Mouse (Mus musculus) limb, embryonic 11.5 days (tissue): ENCODE measurements around the gene Khk. TPM values are rescaled to one million over a fixed set of nuclear protein-coding genes. Genes with fewer than 3 reads are reported as not detected.

Experiments used
- ATAC-seq: fragments of 200-750 bp; cut with Nextera tagmentation; 2 replicates; pipeline ENCODE4 v1.8.0; 2017; ENCODE audit warnings: low read depth; ENCODE audit not compliant: insufficient number of reproducible peaks, low FRiP score, low TSS enrichment
- DNase-seq: peaks from one replicate; pipeline ENCODE4 v3.0.0-alpha.2; 2015; ENCODE audit warnings: low spot score
- H3K27ac ChIP-seq: fragments of 300-500 bp; sonication (generic); replicated peaks from 2 replicates; pipeline ENCODE4 v1.5.1; 2014; ENCODE audit warnings: low read depth, mild to moderate bottlenecking, low read length
- H3K27me3 ChIP-seq: fragments of 300-500 bp; sonication (generic); 2 replicates; pipeline ENCODE4 v1.6.1; 2014; ENCODE audit warnings: mild to moderate bottlenecking, low read length, mixed read lengths; ENCODE audit not compliant: control insufficient read depth, insufficient read depth
- H3K36me3 ChIP-seq: fragments of 300-500 bp; sonication (generic); 2 replicates; pipeline ENCODE4 v1.6.1; 2014; ENCODE audit warnings: mild to moderate bottlenecking, low read length, moderate library complexity, mixed read lengths; ENCODE audit not compliant: control insufficient read depth, insufficient read depth
- H3K4me1 ChIP-seq: fragments of 300-500 bp; sonication (generic); 2 replicates; pipeline ENCODE4 v1.6.1; 2014; ENCODE audit warnings: low read length, mixed read lengths; ENCODE audit not compliant: control insufficient read depth, insufficient read depth
- H3K4me2 ChIP-seq: fragments of 300-500 bp; sonication (generic); 2 replicates; pipeline ENCODE4 v1.6.1; 2014; ENCODE audit warnings: low read depth, mild to moderate bottlenecking, moderate library complexity; ENCODE audit not compliant: severe bottlenecking
- H3K4me3 ChIP-seq: fragments of 300-500 bp; sonication (generic); 2 replicates; pipeline ENCODE4 v1.5.1; 2014; ENCODE audit warnings: low read depth, low read length
- H3K9ac ChIP-seq: fragments of 300-500 bp; sonication (generic); 2 replicates; pipeline ENCODE4 v1.6.1; 2014; ENCODE audit warnings: mild to moderate bottlenecking, low read length
- H3K9me3 ChIP-seq: fragments of 300-500 bp; sonication (generic); 2 replicates; pipeline ENCODE4 v1.6.1; 2016; ENCODE audit warnings: low read length; ENCODE audit not compliant: control insufficient read depth
- WGBS: fragments of 180-500 bp; shearing (Covaris S2); extraction: QIAGEN DNeasy Blood & Tissue Kit; methylation state at CpG from one replicate; pipeline ENCODE4 v1.1.7; 2014; 5-methylcytosine and 5-hydroxymethylcytosine counted together
- polyA plus RNA-seq: library from polyadenylated mRNA; unstranded; fragments of >200 nt; fragmentation: Nextera tagmentation; extraction: Ambion mirVana; gene quantifications from 2 replicates; pipeline ENCODE4 v1.2.1, GENCODE M21; 2014

Khk gene
- polyA plus RNA-seq, 1 experiment from 2014 or later = 7.9 TPM

DNA sequence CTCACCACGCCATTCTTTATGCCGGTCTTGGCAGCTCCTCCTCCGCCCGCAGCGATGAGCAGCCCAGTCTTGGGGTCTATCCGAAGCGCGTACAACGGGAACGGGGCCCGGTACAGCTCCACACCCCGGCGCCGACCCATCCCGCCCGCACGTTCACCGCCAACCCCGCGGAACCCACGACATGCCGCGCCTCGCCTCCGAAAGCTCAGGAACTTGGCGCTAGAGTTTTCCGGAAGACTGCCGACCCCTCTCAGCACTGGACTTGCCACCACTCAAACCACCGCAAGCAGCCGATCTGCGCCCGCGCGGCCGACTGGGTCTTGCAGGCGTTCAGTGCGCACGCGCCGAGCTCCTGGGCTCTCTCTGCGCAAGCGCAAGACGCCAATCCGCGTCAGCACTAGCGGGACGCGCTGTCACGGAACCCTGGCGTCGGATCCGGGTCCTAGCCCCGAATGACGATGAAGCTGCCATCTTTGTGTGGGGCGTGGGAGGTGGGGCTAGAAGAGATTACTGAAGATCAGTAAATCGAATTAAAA lies 38.8 kb downstream of the Khk start, which contains the start of gene Preb:
TSS of gene Preb (minus strand) at position 396 of the 536 bp plus-strand sequence.
- H3K36me3 ChIP-seq = peaks cover 16% of the 10 kb centered on the region
- peaks cover 13% of the 10 kb centered on the region for H3K4me1 ChIP-seq
- ATAC-seq (peak; percentile 93), DNase-seq (peak; percentile 99)
- H3K27me3 ChIP-seq = no peaks in the 10 kb centered on the region
- H3K9me3 ChIP-seq = no peaks in the 10 kb centered on the region
- peak within 1 kb of the TSS; percentile 88 for H3K4me3 ChIP-seq
- WGBS = under 1% methylated on average over 56 of the region's 56 CpGs
- peak within 1 kb of the TSS; percentile 86 for H3K9ac ChIP-seq
- peak within 1 kb of the TSS; percentile 73 for H3K27ac ChIP-seq
- peak within 1 kb of the TSS; percentile 90 for H3K4me2 ChIP-seq

DNA sequence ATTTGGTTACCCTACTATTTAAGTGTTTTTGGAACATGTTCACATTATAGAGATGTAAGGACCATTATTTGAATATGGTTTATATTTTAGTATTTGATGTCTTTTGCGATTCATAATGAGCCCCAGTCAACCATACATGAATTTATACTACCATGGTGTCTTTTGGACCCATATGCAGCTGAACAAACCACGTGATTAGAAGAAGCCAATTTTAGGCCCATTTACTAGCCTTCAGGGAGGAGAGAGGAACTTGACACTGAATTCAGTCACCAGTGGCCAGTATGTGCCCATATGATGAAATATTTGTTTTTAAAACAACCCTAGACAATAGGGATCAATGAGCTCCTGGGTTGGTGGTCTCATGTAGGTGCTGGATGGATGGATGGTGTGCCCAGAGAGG lies 39.6 kb downstream of the Khk start:
- no peak overlapping the region; the same call in 1 of the 2 replicates for H3K4me2 ChIP-seq
- H3K27me3 ChIP-seq = no peaks in the 10 kb centered on the region
- H3K4me3 ChIP-seq = no peak overlapping the region
- H3K4me1 ChIP-seq = peaks cover 13% of the 10 kb centered on the region
- DNase-seq (no peak), ATAC-seq (no peak)
- H3K9ac ChIP-seq = no peak overlapping the region
- H3K27ac ChIP-seq = no peak overlapping the region
- no peaks in the 10 kb centered on the region for H3K9me3 ChIP-seq
- WGBS = 94% methylated on average over 2 of the region's 2 CpGs
- H3K36me3 ChIP-seq = peaks cover 10% of the 10 kb centered on the region

DNA sequence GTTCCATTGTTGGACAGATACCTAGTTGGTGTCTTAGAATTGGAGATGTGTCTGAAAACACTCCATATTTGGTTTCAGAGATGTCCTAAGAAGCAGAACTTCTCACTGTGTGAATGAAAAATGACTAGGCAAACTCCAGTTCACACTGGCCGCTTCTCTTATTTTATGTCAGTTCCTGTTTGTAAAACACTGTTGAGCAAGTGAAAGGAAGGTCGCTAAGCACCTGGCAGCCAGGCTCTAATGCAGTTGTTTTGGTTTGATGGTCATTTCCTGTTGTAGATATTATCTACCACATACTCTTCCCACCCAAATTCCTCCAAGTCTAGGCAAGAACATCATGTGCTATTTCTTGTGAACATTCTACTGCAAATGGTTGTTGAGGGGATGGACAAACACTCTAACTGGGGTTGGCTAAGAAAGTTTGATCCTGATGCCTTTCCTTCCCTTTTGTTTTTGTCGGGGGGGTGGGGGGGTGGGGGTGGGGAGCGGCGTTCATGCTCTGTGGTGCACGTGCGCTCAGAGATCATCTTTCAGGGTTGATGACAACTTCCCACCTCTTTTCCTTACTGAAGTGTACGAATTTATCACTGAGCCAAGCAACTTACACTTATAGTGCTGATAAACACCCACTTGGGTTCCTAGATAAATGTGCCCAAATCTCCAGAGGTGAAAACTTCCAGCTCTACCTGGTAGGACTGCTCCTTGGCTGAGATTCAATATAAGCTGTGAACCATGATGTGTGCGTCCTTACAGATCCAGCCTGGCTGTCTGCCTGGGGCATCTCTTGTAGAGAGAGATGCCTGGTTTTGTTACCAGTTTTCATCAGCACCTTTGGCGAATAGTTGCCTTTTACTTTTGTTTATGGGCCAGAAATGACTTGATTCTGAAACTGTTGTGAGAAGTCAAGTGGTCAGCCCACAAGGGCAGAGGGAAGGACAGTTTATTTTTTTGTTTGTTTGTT lies 40.6 kb downstream of the Khk start:
- no peak overlapping the region for H3K4me2 ChIP-seq
- no peak overlapping the region for H3K9ac ChIP-seq
- no peak overlapping the region for H3K4me3 ChIP-seq
- WGBS = 76% methylated on average over 10 of the region's 10 CpGs
- DNase-seq (no peak), ATAC-seq (no peak)
- no peaks in the 10 kb centered on the region for H3K9me3 ChIP-seq
- H3K4me1 ChIP-seq = peaks cover 13% of the 10 kb centered on the region
- no peaks in the 10 kb centered on the region for H3K27me3 ChIP-seq
- H3K27ac ChIP-seq = no peak overlapping the region
- H3K36me3 ChIP-seq = peaks cover 10% of the 10 kb centered on the region

DNA sequence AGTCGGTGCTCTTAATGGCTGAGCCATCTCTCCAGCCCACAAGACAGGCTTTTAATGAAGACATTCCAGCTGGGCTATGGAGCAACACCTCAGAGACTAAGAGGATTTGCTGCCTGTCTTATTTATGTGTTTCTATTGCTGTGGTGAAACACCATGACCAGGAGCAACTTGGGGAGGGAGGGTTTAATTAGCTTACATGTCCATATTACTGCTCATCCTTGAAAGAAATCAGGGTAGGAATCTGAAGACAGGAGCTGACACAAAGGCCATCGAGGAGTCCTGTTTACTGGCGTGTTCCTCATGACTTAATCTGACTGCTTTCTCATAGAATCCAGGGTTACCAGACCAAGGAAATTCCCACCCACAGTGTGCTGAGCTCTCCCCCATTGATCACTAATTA lies 42.7 kb downstream of the Khk start:
- no peaks in the 10 kb centered on the region for H3K36me3 ChIP-seq
- no peaks in the 10 kb centered on the region for H3K9me3 ChIP-seq
- H3K9ac ChIP-seq = no peak overlapping the region
- H3K4me1 ChIP-seq = peaks cover 5% of the 10 kb centered on the region
- 71% methylated on average over 3 of the region's 3 CpGs for WGBS
- no peak for ATAC-seq
- no peaks in the 10 kb centered on the region for H3K27me3 ChIP-seq
- no peak for DNase-seq
- H3K4me2 ChIP-seq = no peak overlapping the region
- no peak overlapping the region for H3K27ac ChIP-seq
- H3K4me3 ChIP-seq = no peak overlapping the region

DNA sequence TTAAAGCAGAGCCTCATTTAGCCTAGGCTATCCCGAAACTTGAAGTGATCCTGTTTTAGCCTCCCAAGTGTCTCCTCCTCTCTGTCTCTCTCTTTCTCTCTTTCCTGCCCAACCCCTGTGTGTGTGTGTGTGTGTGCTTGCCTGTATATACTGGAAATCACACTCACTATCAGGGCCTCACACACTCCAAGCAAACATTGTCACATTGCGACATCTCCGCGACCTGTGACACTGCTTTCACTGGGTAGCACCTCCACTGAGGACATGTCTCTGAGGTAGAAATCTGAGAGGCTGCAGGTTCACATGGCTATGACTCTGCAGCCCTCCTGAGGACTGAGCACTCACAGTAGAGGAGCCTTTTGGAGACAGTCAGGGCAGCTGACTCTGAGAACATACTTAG lies 45.0 kb downstream of the Khk start:
- no peak overlapping the region for H3K9ac ChIP-seq
- H3K4me1 ChIP-seq = no peaks in the 10 kb centered on the region
- no peak overlapping the region for H3K4me2 ChIP-seq
- H3K36me3 ChIP-seq = no peaks in the 10 kb centered on the region
- H3K4me3 ChIP-seq = no peak overlapping the region
- H3K27ac ChIP-seq = no peak overlapping the region
- DNase-seq = no peak
- ATAC-seq = no peak
- H3K9me3 ChIP-seq = no peaks in the 10 kb centered on the region
- 90% methylated on average over 4 of the region's 4 CpGs for WGBS
- no peaks in the 10 kb centered on the region for H3K27me3 ChIP-seq

DNA sequence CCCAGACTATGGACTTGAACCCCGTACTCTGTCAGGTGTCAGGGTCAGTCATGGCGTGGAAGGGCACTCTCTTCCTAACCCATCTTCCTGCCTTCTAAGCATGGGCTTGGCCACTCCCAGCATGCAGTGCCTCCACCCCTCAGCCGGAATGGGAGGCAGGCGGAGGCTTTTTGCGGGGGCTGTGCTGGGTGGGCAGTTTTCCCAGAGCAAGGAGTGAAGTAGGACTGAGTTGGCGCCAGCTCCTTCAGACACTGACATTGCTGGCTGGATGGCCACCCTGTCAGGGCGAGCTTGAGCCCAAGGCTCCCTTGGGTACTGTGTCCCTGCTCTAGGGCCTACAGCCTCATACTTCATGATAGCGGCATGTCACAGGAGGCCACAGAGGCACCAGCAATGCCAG lies 47.2 kb downstream of the Khk start, which contains the start of gene Tcf23:
TSS of gene Tcf23 (plus strand) at position 247 of the 400 bp plus-strand sequence.
- no peak for DNase-seq
- no peaks in the 10 kb centered on the region for H3K9me3 ChIP-seq
- H3K27me3 ChIP-seq = no peaks in the 10 kb centered on the region
- no peak within 1 kb of the TSS for H3K4me2 ChIP-seq
- 71% methylated on average over 8 of the region's 8 CpGs for WGBS
- H3K27ac ChIP-seq = no peak within 1 kb of the TSS
- H3K4me3 ChIP-seq = no peak within 1 kb of the TSS
- no peak for ATAC-seq
- no peaks in the 10 kb centered on the region for H3K36me3 ChIP-seq
- no peaks in the 10 kb centered on the region for H3K4me1 ChIP-seq
- no peak within 1 kb of the TSS for H3K9ac ChIP-seq

DNA sequence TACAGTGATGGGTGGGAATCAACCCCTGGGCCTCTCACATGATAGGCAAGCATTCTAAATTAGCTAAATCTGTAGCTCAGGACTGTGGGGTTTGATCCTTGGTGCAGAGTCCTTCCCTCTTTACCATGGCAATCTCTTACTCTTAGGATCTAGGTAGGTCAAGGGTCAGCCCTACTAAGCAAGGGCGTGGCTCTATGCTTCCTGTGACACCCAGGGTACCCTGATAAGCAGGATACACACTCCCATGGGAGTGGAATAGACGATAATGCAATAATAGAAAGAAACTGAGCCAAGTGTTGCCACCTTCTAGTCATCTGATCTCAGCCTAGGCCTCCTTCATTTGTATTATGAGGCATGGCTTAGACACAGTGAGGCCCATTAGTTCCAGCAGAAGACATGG lies 48.2 kb downstream of the Khk start:
- ATAC-seq (no peak), DNase-seq (no peak)
- Histone ChIP-seq H3K27me3 (no peaks in the 10 kb centered on the region), H3K9me3 (no peaks in the 10 kb centered on the region), H3K4me3 (no peak overlapping the region), H3K4me1 (no peaks in the 10 kb centered on the region), H3K36me3 (no peaks in the 10 kb centered on the region), H3K4me2 (no peak overlapping the region), H3K27ac (no peak overlapping the region), H3K9ac (no peak overlapping the region)
- 77% methylated on average over 2 of the region's 2 CpGs for WGBS

DNA sequence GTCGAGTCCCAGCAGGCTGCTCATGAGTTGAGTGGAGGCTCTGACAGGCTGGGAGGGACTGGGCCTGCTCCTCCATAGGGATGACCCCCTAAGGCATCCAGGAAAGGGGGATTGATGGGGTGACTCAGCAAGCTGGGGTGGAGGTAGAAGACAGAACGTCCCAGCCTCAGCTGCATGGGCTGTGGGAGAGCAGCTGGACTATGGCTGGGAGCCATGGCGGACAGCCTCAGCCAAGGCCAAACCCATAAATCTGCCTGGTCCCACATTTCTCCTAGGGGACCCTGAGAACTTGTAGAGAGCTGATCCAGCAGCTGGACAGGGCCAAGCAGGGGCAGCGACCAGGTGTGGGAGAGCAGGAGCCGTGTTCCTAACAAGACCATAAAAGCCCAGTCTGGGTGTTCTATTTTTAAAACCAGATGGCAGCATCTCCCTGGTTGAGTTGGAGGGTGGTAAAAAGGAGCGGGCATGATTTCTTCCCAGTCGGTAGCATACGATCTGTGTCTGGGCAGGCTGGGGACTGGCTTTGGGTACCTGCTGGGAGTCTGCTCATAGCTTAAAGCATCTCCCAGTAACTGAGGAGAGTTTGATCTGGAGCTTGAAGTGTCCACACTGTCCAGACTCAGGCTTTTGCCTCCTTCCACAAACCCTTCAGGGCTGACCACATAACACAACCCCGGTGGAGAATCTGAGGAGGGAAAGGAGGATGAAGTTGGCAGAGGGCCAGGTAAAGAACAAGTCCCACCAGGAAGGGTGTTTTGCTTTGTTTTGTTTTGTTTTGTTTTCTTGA lies 53.8 kb downstream of the Khk start:
- Histone ChIP-seq H3K27ac (peak overlapping the region; percentile 12; the same call in 1 of the 2 replicates), H3K9me3 (no peaks in the 10 kb centered on the region), H3K9ac (no peak overlapping the region), H3K4me2 (no peak overlapping the region), H3K27me3 (no peaks in the 10 kb centered on the region), H3K36me3 (no peaks in the 10 kb centered on the region), H3K4me1 (peaks cover 5% of the 10 kb centered on the region; the same call in 1 of the 2 replicates), H3K4me3 (no peak overlapping the region)
- DNase-seq (peak; percentile 35), ATAC-seq (no peak)
- WGBS = 48% methylated on average over 9 of the region's 9 CpGs
